Mouse (Mus musculus) liver, adult (tissue): ENCODE results near the gene Nedd8.

Experiments used
- GATA4 ChIP-seq: IDR thresholded peaks from 2 replicates; pipeline ENCODE4 v1.6.1; 2014; ENCODE audit warnings: mild to moderate bottlenecking, low read length; ENCODE audit not compliant: insufficient replicate concordance

The Nedd8 gene

DNA sequence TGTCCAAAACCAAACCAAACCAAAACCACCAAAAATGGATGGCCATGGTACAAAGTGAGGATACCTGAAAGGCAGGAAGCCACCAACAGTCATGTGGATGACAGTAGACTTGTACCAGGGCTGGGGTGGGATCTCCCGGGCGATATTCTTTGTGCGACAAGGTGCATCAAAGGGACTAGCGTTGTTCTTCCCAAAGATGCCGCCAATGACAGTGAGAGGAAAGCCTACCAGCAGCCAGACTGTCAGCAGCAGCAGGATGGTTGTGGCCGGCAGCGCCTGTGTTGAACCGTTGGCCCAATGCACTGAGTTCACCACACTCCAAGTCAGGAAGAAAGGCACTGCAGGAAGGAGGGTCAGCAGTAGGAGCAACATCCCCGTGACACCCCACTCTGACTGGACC, 34.1 kb downstream of the Nedd8 start, which contains the start of gene Gm49378:
TSS of gene Gm49378 (minus strand) at position 101 of the 400 bp plus-strand sequence.
- no peak for TF ChIP-seq GATA4

DNA sequence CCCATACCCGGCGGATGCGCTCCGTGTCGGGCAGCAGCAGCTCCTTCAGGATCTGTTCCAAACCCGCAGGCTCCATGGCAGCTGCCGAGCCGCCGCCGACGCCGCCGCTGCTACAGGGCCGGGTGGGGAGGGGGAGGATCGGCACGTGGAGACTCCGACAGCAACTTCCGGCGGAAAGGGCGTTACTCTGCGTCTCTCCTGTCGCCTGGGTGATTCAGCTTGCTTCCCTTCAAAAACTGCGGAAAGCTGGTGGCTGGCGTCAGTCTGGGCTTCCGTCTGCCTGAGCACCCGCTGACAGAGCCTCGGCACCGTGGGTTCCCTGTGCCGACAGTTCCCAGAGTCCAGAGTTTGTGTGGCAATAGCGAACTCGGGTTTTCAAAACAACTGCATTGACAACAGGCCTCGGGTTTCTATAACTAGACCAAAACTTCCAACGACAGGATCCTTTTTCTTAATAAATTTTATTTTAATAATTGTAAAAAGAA, 36.4 kb downstream of the Nedd8 start, which contains the start of gene Ipo4:
TSS of gene Ipo4 (minus strand) at position 435 of the 485 bp plus-strand sequence.
- TF ChIP-seq GATA4, result no peak

DNA sequence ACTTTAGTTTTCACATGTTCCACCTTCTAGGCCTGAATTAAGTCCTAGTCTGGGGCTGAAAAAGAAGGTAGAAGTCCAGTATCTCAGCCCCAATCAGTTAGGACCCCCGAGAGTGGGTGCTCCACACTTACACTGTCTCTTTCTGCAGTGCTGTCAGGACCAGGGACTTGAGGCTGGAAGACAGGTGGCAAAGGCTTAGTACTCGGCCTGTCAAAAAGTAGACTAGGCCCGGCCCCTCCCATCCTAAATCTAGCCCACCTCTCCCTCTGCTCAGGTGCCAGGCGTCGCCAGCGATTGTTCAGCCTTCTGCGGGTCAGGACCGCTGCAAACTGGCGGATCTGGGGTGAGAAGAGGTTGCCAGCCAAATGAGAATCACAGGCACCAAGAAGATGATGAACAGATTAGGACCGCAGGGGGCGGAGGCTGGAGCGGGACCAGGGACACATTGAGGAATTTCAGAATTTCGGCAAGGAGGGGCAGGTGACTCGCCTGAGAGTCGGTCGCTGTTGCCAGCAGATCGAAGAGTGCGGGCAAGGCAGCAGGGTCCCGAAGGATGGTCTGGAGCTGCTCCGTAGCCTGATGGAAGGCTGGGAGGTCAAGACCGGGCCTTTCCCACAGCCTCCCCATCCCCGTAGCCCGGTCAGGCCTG, 36.9 kb downstream of the Nedd8 start:
- TF ChIP-seq GATA4, result no peak

DNA sequence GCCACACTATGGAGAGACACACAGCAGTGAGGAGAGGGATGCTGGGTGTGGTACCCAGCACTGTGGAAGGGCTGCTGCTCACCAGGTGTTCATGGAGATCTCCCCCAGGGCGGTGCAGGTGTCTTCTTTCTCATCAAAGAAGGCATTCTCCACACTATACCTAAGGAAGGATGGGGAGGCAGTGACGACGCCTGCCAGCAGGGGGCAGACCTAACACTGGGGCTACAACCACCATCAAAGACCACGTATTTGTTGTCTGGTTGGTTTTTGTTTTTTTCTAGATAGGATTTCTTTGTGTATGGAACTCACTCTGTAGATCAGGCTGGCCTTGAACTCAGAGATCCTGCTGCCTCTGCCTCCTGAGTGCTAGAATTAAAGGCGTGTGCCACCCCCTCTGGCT, 42.6 kb downstream of the Nedd8 start:
- TF ChIP-seq GATA4, result no peak

DNA sequence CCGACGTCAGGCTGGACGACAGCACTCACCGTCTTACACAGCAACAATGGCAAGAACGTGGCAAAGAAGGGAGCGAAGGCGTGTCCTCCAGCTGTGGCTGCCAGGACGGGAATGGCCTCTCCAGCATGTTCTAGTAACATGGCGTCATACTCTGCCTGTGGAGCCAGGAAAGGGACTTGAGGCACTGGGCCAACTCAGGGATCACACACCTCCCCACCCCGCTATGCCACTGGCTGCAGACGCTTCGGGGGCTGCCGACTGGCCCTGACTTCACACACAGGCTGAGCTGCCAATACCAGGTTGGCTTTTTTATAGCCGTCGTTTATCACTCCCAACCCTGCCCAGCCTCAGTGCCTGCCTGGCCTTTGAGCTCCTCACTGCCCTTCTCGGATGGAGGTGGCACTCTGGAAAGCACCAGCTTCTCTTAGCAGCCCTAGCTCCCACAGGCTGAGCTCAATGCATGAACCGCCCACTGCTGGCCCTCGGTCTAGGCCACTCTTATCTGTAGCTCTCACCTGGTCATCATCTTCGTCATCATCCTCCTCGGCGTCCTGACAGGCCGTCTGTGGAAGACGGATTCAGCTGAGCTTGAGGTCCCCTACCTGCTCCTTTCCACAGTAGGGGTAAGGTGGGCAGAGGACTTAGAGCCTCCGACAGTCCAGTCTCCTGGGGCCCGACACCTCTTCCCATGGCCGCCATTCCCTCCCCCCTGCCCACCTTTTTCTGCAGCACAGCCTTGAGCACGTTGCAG, 43.7 kb downstream of the Nedd8 start:
- no peak for TF ChIP-seq GATA4

DNA sequence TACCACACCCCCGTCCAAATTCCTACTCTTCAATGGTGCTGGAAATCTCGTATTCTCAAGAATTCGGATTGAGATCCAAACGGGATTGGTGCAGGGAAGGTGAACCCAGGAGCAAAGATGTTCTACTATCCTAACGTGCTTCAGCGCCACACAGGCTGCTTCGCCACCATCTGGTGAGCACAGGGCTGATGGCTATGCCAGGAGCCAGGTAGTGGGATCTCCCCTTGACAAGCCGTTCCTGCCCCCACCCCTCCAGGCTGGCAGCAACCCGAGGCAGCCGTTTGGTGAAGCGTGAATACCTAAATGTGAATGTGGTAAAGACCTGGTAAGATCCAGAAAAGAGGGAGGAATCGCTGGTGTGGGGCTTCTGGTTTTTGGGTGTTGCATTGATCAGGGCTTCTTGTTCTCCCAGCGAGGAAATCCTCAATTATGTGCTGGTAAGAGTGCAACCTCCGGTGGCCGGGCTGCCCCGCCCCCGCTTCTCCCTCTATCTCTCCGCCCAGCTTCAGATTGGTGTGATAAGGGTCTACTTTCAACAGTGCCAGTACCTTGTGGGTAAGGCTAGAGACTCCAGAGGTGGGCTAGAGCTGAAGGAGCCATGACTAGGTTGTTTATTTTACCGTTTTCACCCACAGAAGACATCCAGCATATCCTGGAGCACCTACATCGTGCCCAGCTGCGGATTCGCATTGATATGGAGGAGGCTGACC, 53.3 kb downstream of the Nedd8 start:
- no peak for TF ChIP-seq GATA4

DNA sequence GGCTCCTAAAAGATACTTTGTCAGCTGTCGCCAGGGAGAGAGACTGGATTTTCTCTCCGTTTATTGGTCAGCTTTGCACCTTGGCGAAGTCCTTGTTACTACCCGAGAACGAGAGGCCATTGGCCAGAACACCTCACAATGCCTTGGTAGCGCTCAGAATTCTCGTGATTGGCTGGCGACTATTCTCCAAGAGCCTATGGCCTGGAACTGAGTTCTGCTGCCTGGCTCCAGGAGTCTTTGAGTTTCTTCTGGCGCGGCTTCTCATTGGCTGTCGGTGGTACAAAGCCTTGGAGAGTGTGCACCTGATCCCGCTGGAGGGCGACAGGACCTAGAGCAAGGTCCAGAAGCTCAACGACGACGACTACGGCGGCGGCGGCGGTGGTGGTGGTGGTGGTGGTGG, 54.1 kb downstream of the Nedd8 start, which contains the start of gene Rec8:
TSS of gene Rec8 (plus strand) at position 216 of the 400 bp plus-strand sequence.
- no peak for TF ChIP-seq GATA4

DNA sequence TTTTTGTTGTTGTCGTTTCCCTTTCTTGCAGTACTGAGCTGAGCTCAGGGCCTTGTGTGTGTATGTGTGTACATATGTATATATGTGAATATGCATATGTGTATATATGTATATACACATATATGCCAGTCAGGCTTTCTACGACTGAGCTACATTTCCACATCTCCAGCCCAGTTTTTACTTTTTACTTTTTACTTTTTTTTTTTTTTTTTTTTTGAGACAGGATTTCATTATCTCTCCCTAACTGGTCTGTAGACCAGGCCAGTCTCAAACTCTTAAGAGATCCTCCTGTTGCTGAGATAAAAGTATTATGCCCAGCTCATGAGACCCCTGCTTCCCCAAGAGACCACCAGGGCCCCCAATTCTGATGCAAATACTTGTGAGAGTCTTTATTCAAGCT, 55.1 kb downstream of the Nedd8 start:
- TF ChIP-seq GATA4, result no peak

DNA sequence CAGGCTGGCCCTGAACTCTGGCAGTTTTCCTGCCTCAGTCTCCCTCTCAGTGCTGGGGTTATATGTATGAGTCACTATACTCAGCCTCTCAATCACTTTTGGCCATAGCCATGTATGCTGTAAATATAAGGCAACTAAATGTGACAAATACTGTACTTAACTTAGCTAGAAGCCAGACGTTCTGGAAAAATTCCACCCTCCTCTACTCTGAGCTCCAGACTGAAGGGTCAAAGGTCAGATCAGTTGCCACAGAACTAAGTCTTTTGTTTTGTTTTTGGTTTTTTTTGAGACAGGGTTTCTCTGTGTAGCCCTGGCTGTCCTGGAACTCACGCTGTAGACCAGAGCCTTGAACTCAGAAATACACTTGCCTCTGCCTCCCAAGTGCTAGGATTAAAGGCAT, 56.0 kb downstream of the Nedd8 start:
- TF ChIP-seq GATA4, result no peak

DNA sequence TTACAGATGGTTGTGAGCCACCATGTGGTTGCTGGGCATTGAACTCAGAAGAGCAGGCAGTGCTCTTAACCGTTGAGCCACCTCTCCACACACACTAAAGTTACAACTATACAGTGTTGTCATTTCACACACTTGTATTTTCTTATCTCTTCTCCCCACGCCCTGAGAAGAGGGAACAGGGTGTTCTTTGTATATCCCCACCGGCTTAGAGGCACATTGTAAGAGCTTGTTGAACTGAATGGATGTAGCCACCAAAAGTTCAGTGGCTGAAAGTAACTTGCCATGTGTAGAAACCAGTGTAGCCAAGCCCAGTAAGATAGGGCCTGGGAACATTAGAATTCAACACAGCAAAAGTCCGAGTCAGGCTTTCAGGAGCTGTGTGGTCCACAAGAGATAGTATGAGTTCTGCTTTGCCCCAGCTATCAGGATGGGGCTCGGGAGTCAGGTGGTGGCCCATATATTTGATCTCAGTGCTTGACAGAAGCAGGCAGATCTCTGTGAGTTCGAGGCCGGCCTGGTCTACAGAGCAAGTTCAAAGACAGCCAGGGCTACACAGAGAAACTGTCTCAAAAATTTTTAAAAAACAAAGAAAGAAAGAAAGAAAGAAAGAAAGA, 57.3 kb downstream of the Nedd8 start:
- no peak for TF ChIP-seq GATA4

DNA sequence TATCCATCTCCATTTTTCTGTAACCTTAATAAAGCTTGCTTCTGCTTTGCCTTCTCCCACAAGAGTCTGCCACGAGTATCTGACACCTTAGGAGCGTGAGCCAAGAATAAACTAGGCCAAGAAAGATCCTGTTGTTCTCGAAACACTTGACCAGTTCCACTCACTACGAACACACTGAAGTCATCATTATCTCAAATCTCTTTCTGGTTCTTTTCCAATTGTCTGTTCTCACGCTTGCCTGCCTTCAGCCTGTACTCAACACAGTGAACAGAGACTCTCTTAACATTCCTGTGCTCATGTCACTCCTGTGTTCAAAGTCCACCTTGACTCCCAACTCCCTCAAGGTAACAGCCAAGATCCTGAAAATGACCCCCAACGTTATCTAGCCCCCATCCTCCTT, 58.6 kb downstream of the Nedd8 start:
- TF ChIP-seq GATA4, result no peak
